Mouse (Mus musculus) hindbrain, embryonic 15.5 days (tissue): ENCODE measurements around the gene Ctf2. TPM values are rescaled to one million over a fixed set of nuclear protein-coding genes. Genes with fewer than 3 reads are reported as not detected.
"Not testable (repeated sequence)": the region's sequence is repeated elsewhere in the genome, so short reads cannot be mapped to it uniquely, and the experiment has no call there.

ENCODE experiments used
- ATAC-seq: fragments of 200-750 bp; cut with Nextera tagmentation; 2 replicates; pipeline ENCODE4 v1.8.0; 2017; ENCODE audit warnings: low read depth, moderate number of reproducible peaks, moderate TSS enrichment; ENCODE audit not compliant: low FRiP score
- H3K27ac ChIP-seq: fragments of 300-500 bp; sonication (generic); replicated peaks from 2 replicates; pipeline ENCODE4 v1.5.1; 2015; ENCODE audit warnings: mild to moderate bottlenecking, inconsistent platforms
- H3K27me3 ChIP-seq: fragments of 300-500 bp; sonication (generic); 2 replicates; pipeline ENCODE4 v1.6.1; 2015; ENCODE audit warnings: control low read depth, inconsistent platforms
- H3K36me3 ChIP-seq: fragments of 300-500 bp; sonication (generic); 2 replicates; pipeline ENCODE4 v1.6.1; 2015; ENCODE audit warnings: control low read depth, inconsistent platforms
- H3K4me1 ChIP-seq: fragments of 300-500 bp; sonication (generic); replicated peaks from 2 replicates; pipeline ENCODE4 v1.6.1; 2015; ENCODE audit warnings: control low read depth, inconsistent platforms
- H3K4me2 ChIP-seq: fragments of 300-500 bp; sonication (generic); 2 replicates; pipeline ENCODE4 v1.6.1; 2015; ENCODE audit warnings: moderate library complexity, mild to moderate bottlenecking, inconsistent platforms
- H3K4me3 ChIP-seq: fragments of 300-500 bp; sonication (generic); 2 replicates; pipeline ENCODE4 v1.5.1; 2015; ENCODE audit warnings: mild to moderate bottlenecking, inconsistent platforms
- H3K9ac ChIP-seq: fragments of 300-500 bp; sonication (generic); 2 replicates; pipeline ENCODE4 v1.6.1; 2015; ENCODE audit warnings: inconsistent platforms
- H3K9me3 ChIP-seq: fragments of 300-500 bp; sonication (generic); 2 replicates; pipeline ENCODE4 v1.6.1; 2016; ENCODE audit warnings: control low read depth, inconsistent platforms
- WGBS: fragments of 180-500 bp; shearing (Covaris S2); methylation state at CpG from one replicate; pipeline ENCODE4 v1.1.7; 2015; 5-methylcytosine and 5-hydroxymethylcytosine counted together
- polyA plus RNA-seq: library from polyadenylated mRNA; unstranded; fragments of >200 nt; fragmentation: Nextera tagmentation; extraction: Ambion mirVana; gene quantifications from 2 replicates; pipeline ENCODE4 v1.2.1, GENCODE M21; 2015

Ctf2 gene
- polyA plus RNA-seq, result 0.14 and 0.35 TPM in 2 replicates

- not testable (repeated sequence) for H3K36me3 ChIP-seq, H3K9ac ChIP-seq, H3K27ac ChIP-seq, H3K4me2 ChIP-seq, H3K4me3 ChIP-seq, ATAC-seq, H3K4me1 ChIP-seq, H3K9me3 ChIP-seq, H3K27me3 ChIP-seq
- WGBS, result 100% methylated on average over 1 of the region's 5 CpGs
Observed at GRCm38 (mm10) chr7:127732066-127732465, at the start of gene Ctf2. TSS of gene Ctf2 (minus strand) at chr7:127732166.

- no peak for ATAC-seq
- H3K27me3 ChIP-seq, result no peaks in the 10 kb centered on the region
- WGBS, result 79% methylated on average over 4 of the region's 4 CpGs
Observed at GRCm38 (mm10) chr7:127778350-127778749, 46.4 kb upstream of the Ctf2 start.

GRCm38 (mm10) chr7:127777474-127778266 is 45.7 kb upstream of the Ctf2 start:
- Histone ChIP-seq H3K36me3 (peaks cover 40% of the 10 kb centered on the region), H3K27ac (peak overlapping the region; percentile 96), H3K4me1 (peaks cover 22% of the 10 kb centered on the region), H3K9me3 (no peaks in the 10 kb centered on the region), H3K27me3 (no peaks in the 10 kb centered on the region), H3K9ac (peak overlapping the region; percentile 91), H3K4me3 (peak overlapping the region; percentile 92), H3K4me2 (peak overlapping the region; percentile 69)
- WGBS, result 3% methylated on average over 41 of the region's 66 CpGs
- peak; percentile 29 for ATAC-seq

More at GRCm38 (mm10) chr7:127778350-127778749, 46.4 kb upstream of the Ctf2 start:
- no peaks in the 10 kb centered on the region for H3K9me3 ChIP-seq
- H3K4me2 ChIP-seq, result peak overlapping the region; percentile 69
- peak overlapping the region; percentile 96; the same call in 1 of the 2 replicates for H3K27ac ChIP-seq
- peak overlapping the region; percentile 91 for H3K9ac ChIP-seq
- peak overlapping the region; percentile 92 for H3K4me3 ChIP-seq
- peaks cover 22% of the 10 kb centered on the region for H3K4me1 ChIP-seq
- H3K36me3 ChIP-seq, result peaks cover 43% of the 10 kb centered on the region

GRCm38 (mm10) chr7:127776878-127777473 is 45.0 kb upstream of the Ctf2 start:
- peak; percentile 92 for ATAC-seq
- Histone ChIP-seq H3K4me1 (peaks cover 22% of the 10 kb centered on the region), H3K4me2 (peak overlapping the region; percentile 69), H3K9ac (peak overlapping the region; percentile 91), H3K4me3 (peak overlapping the region; percentile 92), H3K36me3 (peaks cover 33% of the 10 kb centered on the region), H3K9me3 (no peaks in the 10 kb centered on the region), H3K27ac (peak overlapping the region; percentile 96), H3K27me3 (no peaks in the 10 kb centered on the region)
- WGBS, result under 1% methylated on average over 62 of the region's 70 CpGs

- Histone ChIP-seq H3K4me2 (peak within 1 kb of the TSS; percentile 69), H3K9me3 (no peaks in the 10 kb centered on the region), H3K27ac (peak within 1 kb of the TSS; percentile 96), H3K4me1 (peaks cover 22% of the 10 kb centered on the region), H3K4me3 (peak within 1 kb of the TSS; percentile 92), H3K27me3 (no peaks in the 10 kb centered on the region), H3K36me3 (peaks cover 29% of the 10 kb centered on the region), H3K9ac (peak within 1 kb of the TSS; percentile 91)
- under 1% methylated on average over 23 of the region's 23 CpGs for WGBS
- ATAC-seq, result peak; percentile 74
Observed at GRCm38 (mm10) chr7:127776426-127776825, 44.5 kb upstream of the Ctf2 start, which contains the start of gene Setd1a. TSS of gene Setd1a (plus strand) at chr7:127776670.

GRCm38 (mm10) chr7:127775837-127776236 is 43.9 kb upstream of the Ctf2 start:
- Histone ChIP-seq H3K4me1 (peaks cover 24% of the 10 kb centered on the region), H3K27ac (peak overlapping the region; percentile 96)
- 78% methylated on average over 7 of the region's 7 CpGs for WGBS

GRCm38 (mm10) chr7:127773664-127774384 is 41.9 kb upstream of the Ctf2 start:
- no peaks in the 10 kb centered on the region for H3K27me3 ChIP-seq
- no peak overlapping the region for H3K4me3 ChIP-seq
- peaks cover 40% of the 10 kb centered on the region for H3K4me1 ChIP-seq
- H3K4me2 ChIP-seq, result no peak overlapping the region
- 0 out of 2 replicates have a peak, but pooled peaks cover 4% of the 10 kb centered on the region for H3K36me3 ChIP-seq
- H3K27ac ChIP-seq, result no peak overlapping the region
- H3K9ac ChIP-seq, result no peak overlapping the region
- ATAC-seq, result no peak
- WGBS, result 42% methylated on average over 9 of the region's 9 CpGs
- no peaks in the 10 kb centered on the region for H3K9me3 ChIP-seq

More at GRCm38 (mm10) chr7:127775837-127776236, 43.9 kb upstream of the Ctf2 start:
- Histone ChIP-seq H3K4me3 (peak overlapping the region; percentile 92), H3K9ac (peak overlapping the region; percentile 91), H3K4me2 (peak overlapping the region; percentile 69), H3K36me3 (peaks cover 23% of the 10 kb centered on the region)
- not testable (repeated sequence) for ATAC-seq, H3K27me3 ChIP-seq, H3K9me3 ChIP-seq

- 90% methylated on average over 1 of the region's 1 CpGs for WGBS
- peaks cover 34% of the 10 kb centered on the region for H3K4me1 ChIP-seq
- H3K27ac ChIP-seq, result no peak overlapping the region
- H3K9me3 ChIP-seq, result no peaks in the 10 kb centered on the region
- no peak overlapping the region for H3K4me3 ChIP-seq
- H3K9ac ChIP-seq, result no peak overlapping the region
- H3K4me2 ChIP-seq, result no peak overlapping the region
- no peaks in the 10 kb centered on the region for H3K27me3 ChIP-seq
- no peak for ATAC-seq
- H3K36me3 ChIP-seq, result peaks cover 5% of the 10 kb centered on the region
Observed at GRCm38 (mm10) chr7:127772557-127772956, 40.6 kb upstream of the Ctf2 start.

GRCm38 (mm10) chr7:127772080-127772479 is 40.1 kb upstream of the Ctf2 start:
- WGBS, result 81% methylated on average over 3 of the region's 3 CpGs
- H3K36me3 ChIP-seq, result peaks cover 10% of the 10 kb centered on the region
- no peaks in the 10 kb centered on the region for H3K27me3 ChIP-seq
- no peak overlapping the region for H3K27ac ChIP-seq
- H3K4me2 ChIP-seq, result no peak overlapping the region
- no peak for ATAC-seq
- peaks cover 34% of the 10 kb centered on the region for H3K4me1 ChIP-seq
- H3K9me3 ChIP-seq, result no peaks in the 10 kb centered on the region
- no peak overlapping the region for H3K9ac ChIP-seq
- no peak overlapping the region for H3K4me3 ChIP-seq

- WGBS, result 77% methylated on average over 5 of the region's 5 CpGs
- H3K36me3 ChIP-seq, result peaks cover 16% of the 10 kb centered on the region
- H3K4me2 ChIP-seq, result no peak overlapping the region
- no peak overlapping the region for H3K9ac ChIP-seq
- H3K4me1 ChIP-seq, result peaks cover 33% of the 10 kb centered on the region
- H3K9me3 ChIP-seq, result no peaks in the 10 kb centered on the region
- no peaks in the 10 kb centered on the region for H3K27me3 ChIP-seq
- no peak overlapping the region for H3K27ac ChIP-seq
- no peak for ATAC-seq
- H3K4me3 ChIP-seq, result no peak overlapping the region
Observed at GRCm38 (mm10) chr7:127771262-127771661, 39.3 kb upstream of the Ctf2 start.

GRCm38 (mm10) chr7:127770039-127770905 is 38.3 kb upstream of the Ctf2 start:
- peak overlapping the region; percentile 42 for H3K4me3 ChIP-seq
- WGBS, result 6% methylated on average over 27 of the region's 27 CpGs
- ATAC-seq, result peak; percentile 28; the same call in 1 of the 2 replicates
- no peaks in the 10 kb centered on the region for H3K27me3 ChIP-seq
- peak overlapping the region; percentile 80 for H3K27ac ChIP-seq
- H3K4me2 ChIP-seq, result peak overlapping the region; percentile 66
- peak overlapping the region; percentile 53 for H3K9ac ChIP-seq
- H3K4me1 ChIP-seq, result peaks cover 27% of the 10 kb centered on the region
- no peaks in the 10 kb centered on the region for H3K9me3 ChIP-seq
- H3K36me3 ChIP-seq, result peaks cover 26% of the 10 kb centered on the region
